Mouse (Mus musculus) liver, embryonic 14.5 days (tissue): ENCODE results near the gene Sh3d21.

Experiments
- CTCF ChIP-seq: IDR thresholded peaks from 2 replicates; pipeline ENCODE4 v1.5.1; 2016; ENCODE audit warnings: antibody characterized with exemption, low read depth, control low read depth
- EP300 ChIP-seq: IDR thresholded peaks from 2 replicates; pipeline ENCODE4 v1.6.1; 2016; ENCODE audit warnings: antibody characterized with exemption, low read depth

GRCm38 (mm10) chr4:126168851-126169250, 5.6 kb upstream of the Sh3d21 start:
- TF ChIP-seq CTCF (no peak), EP300 (no peak)
